Mouse (Mus musculus) C2C12 (cell line): Measurements from ENCODE around the gene Hoxa11. TPM values are rescaled to one million over a fixed set of nuclear protein-coding genes. Genes with fewer than 3 reads are reported as not detected.
A peak's percentile ranks its signal among the peaks of the same experiment; 100 is the strongest.

Experiments
- H3K27me3 ChIP-seq: one replicate; pipeline ENCODE4 v1.6.1; 2011; ENCODE audit not compliant: control insufficient read depth, insufficient read depth, insufficient read length
- H3K36me3 ChIP-seq: one replicate; pipeline ENCODE4 v1.6.1; 2011; ENCODE audit not compliant: control insufficient read depth, insufficient read depth
- H3K4me3 ChIP-seq: one replicate; pipeline ENCODE4 v1.5.1; 2011; ENCODE audit warnings: mild to moderate bottlenecking, control low read depth; ENCODE audit not compliant: poor library complexity, insufficient read depth, severe bottlenecking
- H3K79me2 ChIP-seq: one replicate; pipeline ENCODE4 v1.6.1; 2011; ENCODE audit not compliant: control insufficient read depth, insufficient read depth
- H3K79me3 ChIP-seq: one replicate; pipeline ENCODE4 v1.6.1; 2011; ENCODE audit warnings: low read depth, control low read depth
- H3ac ChIP-seq: one replicate; pipeline ENCODE3; 2011; ENCODE audit warnings: low read depth; ENCODE audit not compliant: control insufficient read depth, insufficient read length
- CEBPB ChIP-seq: IDR thresholded peaks from one replicate; pipeline ENCODE4 v1.6.1; 2011; ENCODE audit warnings: low read depth, mild to moderate bottlenecking, control low read depth, moderate library complexity
- CTCF ChIP-seq: IDR thresholded peaks from one replicate; pipeline ENCODE4 v1.5.1; 2011; ENCODE audit not compliant: control insufficient read depth, insufficient read depth, insufficient read length
- FOSL1 ChIP-seq: IDR thresholded peaks from one replicate; pipeline ENCODE4 v1.8.0; 2011; ENCODE audit warnings: mild to moderate bottlenecking, low read length; ENCODE audit not compliant: poor library complexity, insufficient read depth, severe bottlenecking
- MAX ChIP-seq: IDR thresholded peaks from one replicate; pipeline ENCODE4 v1.6.1; 2011; ENCODE audit warnings: mild to moderate bottlenecking, control low read depth
- MYOD1 ChIP-seq: IDR thresholded peaks from one replicate; pipeline ENCODE4 v1.6.1; 2011; ENCODE audit warnings: low read depth; ENCODE audit not compliant: control insufficient read depth, insufficient read length
- MYOG ChIP-seq: IDR thresholded peaks from one replicate; pipeline ENCODE4 v1.6.1; 2011; ENCODE audit not compliant: control insufficient read depth, insufficient read length; ENCODE audit errors: extremely low read depth
- USF1 ChIP-seq: IDR thresholded peaks from one replicate; pipeline ENCODE4 v1.6.1; 2011; ENCODE audit warnings: low read depth, mild to moderate bottlenecking, control low read depth, moderate library complexity
- polyA plus RNA-seq: library from polyadenylated mRNA; unstranded; fragments of >200 nt; fragmentation: generic; extraction: Trizol; gene quantifications from one replicate; pipeline ENCODE4 v1.2.1, GENCODE M21; 2012; ENCODE audit warnings: missing spikeins

Hoxa11 gene
- polyA plus RNA-seq, 1 experiment = 19.2 TPM

DNA sequence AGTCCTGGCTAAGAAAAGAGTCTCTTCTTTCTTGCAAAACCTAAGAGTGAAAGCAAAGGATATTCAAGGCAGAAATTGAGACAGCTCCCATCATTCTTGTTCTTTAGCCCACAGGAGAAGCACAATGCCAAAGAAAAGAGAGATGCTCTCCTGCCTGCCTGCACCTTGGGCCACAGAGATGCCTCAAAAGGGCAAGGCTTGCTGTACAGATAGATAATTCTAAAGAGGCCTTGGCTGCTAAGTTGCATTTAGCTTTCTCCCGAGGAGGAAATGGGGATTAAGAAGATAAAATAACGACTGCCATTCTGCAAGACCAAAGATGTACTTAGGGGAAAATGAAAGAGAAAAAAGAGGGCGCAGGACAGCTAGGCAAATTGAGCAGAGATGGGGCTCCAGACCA, 1.3 kb upstream of the Hoxa11 start:
- Histone ChIP-seq H3K79me3 (peaks cover 66% of the 10 kb centered on the region), H3K36me3 (peaks cover 19% of the 10 kb centered on the region), H3ac (peak overlapping the region; percentile 37), H3K4me3 (peak overlapping the region; percentile 75), H3K79me2 (peaks cover 95% of the 10 kb centered on the region), H3K27me3 (no peaks in the 10 kb centered on the region)
- TF ChIP-seq USF1 = no peak
- no peak for TF ChIP-seq FOSL1
- no peak for TF ChIP-seq MYOD1
- TF ChIP-seq MAX = no peak
- no peak for TF ChIP-seq CEBPB
- no peak for TF ChIP-seq CTCF

DNA sequence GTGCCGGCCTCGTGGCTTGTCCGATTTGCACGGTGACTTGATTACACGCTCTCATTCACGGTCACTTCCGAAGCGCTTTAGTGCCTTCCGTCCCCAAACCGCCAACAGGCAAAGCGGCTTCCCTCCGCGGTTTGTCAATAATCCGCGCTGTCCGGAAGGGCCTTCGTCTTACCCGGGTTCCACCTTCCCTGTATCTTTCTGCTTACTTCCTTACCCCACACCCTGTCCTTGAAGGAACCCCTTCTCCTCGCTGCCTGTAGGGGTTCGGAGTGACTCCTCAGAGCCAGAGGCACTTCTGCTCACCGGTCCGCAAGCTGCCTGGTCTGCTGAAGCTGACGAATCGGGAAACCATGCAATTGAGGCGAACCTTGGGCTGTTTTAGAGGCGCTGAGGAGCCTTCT, 793 bp upstream of the Hoxa11 start:
- Histone ChIP-seq H3K36me3 (peaks cover 17% of the 10 kb centered on the region), H3K79me2 (peaks cover 99% of the 10 kb centered on the region), H3K79me3 (peaks cover 72% of the 10 kb centered on the region), H3K27me3 (no peaks in the 10 kb centered on the region), H3ac (peak overlapping the region; percentile 37), H3K4me3 (peak overlapping the region; percentile 75)
- TF ChIP-seq FOSL1 = no peak
- no peak for TF ChIP-seq MYOG
- no peak for TF ChIP-seq MYOD1
- TF ChIP-seq MAX = peak; percentile 42
- no peak for TF ChIP-seq CEBPB
- TF ChIP-seq USF1 = no peak

DNA sequence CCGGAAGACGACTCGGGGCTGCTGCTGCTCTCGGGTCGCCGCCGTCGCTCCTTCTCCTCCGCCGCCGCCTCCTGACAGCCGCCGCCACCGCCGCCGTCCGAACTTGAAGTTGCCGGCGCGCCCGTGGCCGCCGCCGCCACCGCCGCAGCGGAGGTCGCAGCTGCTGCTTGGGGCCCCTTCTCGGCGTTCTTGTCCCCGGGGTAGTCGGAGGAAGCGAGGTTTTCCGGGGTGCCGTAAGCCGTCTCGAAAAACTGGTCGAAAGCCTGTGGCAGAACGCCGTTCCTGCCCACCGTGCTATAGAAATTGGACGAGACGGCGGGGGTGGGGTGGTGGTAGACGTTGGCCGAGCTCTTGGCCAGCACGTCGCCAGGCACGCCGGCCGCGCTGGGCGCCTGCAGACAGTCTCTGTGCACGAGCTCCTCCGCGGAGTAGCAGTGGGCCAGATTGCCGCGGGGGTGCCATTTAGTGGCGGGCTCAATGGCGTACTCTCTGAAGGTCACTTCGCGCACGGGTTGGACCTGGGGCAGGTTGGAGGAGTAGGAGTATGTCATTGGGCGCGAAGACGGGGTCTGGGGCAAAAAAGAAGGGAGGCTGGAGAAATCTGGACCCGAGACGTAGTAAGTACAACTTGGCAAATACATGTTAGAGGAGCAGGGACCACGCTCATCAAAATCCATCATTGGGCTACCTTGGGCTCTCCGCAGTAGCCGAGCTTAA, 412 bp downstream of the Hoxa11 start:
- H3K79me3 ChIP-seq = peaks cover 68% of the 10 kb centered on the region
- TF ChIP-seq USF1 = no peak
- no peak for TF ChIP-seq MYOD1
- TF ChIP-seq FOSL1 = no peak
- no peak for TF ChIP-seq MAX
- TF ChIP-seq CTCF = no peak
- H3K36me3 ChIP-seq = peaks cover 13% of the 10 kb centered on the region
- no peaks in the 10 kb centered on the region for H3K27me3 ChIP-seq
- H3K4me3 ChIP-seq = peak overlapping the region; percentile 75
- peak overlapping the region; percentile 91 for H3ac ChIP-seq
- peaks cover 100% of the 10 kb centered on the region for H3K79me2 ChIP-seq

DNA sequence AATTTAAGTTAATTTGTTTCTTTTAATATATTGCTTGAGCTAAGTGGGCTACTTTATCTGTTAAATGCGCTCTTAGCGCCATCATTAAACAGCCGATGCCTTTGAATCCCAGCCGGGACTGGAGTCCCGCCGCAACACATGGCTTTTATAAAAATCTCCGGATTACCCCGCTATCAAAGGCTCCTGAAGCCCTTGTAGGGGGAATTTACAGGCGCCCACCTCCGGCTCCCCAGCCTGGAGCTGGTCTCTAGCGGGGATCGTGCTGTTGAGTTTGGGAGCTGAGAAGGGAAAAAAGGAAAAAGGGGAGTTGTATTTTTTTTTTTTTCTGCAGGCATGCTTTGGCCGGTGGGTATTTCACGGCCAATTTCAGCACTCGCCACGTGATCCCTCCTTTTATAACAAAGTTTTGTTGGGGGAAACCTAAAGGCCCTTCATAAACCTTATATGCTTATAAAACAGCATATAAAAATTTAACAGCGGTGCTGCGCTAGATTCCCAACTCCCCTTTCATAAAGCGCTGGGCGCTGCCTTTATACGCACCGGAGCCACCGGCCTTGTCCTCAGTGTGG, 1.1 kb downstream of the Hoxa11 start:
- Histone ChIP-seq H3K79me2 (peaks cover 100% of the 10 kb centered on the region), H3K79me3 (peaks cover 69% of the 10 kb centered on the region), H3K27me3 (no peaks in the 10 kb centered on the region), H3K4me3 (peak overlapping the region; percentile 75), H3ac (peak overlapping the region; percentile 91), H3K36me3 (peaks cover 8% of the 10 kb centered on the region)
- TF ChIP-seq MYOD1 = no peak
- peak; percentile 50 for TF ChIP-seq USF1

DNA sequence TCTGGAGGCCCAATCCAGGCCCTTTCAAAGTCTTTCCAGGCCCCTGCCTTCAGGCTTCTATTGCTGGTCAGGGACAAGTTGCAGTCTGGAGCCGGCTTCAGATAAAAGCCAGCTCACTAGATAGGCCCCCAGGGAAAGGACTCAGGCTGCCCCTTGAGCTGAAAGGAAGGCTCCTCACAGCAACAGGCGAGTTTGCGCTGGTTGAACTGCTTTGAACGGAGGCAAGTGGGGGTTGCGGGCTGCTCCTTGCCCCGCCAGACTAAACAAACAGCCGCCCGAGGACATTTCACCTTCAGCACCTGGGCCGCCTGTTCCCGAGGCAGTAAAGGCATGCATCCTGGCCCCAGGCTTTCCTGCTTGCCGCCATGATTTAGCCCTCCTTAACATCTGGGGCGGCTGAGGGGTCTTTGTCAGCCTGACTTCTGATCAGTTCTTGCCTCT, 1.9 kb downstream of the Hoxa11 start:
- H3K79me2 ChIP-seq = peaks cover 100% of the 10 kb centered on the region
- peak overlapping the region; percentile 75 for H3K4me3 ChIP-seq
- peaks cover 70% of the 10 kb centered on the region for H3K79me3 ChIP-seq
- H3K36me3 ChIP-seq = peaks cover 8% of the 10 kb centered on the region
- H3K27me3 ChIP-seq = no peaks in the 10 kb centered on the region
- peak overlapping the region; percentile 66 for H3ac ChIP-seq
- TF ChIP-seq MYOD1 (no peak), CTCF (no peak), FOSL1 (no peak), MAX (no peak), MYOG (no peak), USF1 (no peak), CEBPB (no peak)

DNA sequence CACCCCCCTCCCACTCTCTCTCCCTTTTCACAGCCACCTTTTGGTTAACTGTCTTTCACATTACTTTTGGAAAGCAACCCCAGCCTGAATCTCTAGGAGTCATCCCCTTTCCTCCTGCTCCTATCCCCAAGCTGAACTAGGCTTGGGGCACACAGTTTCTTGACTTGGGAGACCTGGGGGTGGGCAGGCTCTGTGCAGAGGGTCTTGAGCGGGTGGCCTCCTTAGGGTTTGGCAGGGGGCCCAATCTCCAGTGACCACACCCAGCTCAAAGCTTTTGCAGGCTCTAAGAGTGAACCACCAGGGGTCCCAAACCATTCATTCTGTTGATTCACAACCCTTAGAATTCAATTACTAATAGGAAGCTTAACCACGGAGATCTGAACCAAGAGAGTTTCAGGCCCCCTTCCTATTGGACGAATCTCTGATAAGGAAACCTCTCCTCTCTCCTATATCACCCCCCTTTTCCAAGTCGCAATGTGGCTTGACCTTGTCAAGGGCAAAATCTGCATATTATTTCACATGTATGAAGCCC, 2.7 kb downstream of the Hoxa11 start:
- peaks cover 100% of the 10 kb centered on the region for H3K79me2 ChIP-seq
- H3ac ChIP-seq = no peak overlapping the region
- TF ChIP-seq CEBPB (no peak), MAX (no peak), MYOG (no peak), USF1 (no peak), MYOD1 (no peak), FOSL1 (no peak), CTCF (no peak)
- no peaks in the 10 kb centered on the region for H3K27me3 ChIP-seq
- H3K36me3 ChIP-seq = peaks cover 8% of the 10 kb centered on the region
- H3K4me3 ChIP-seq = no peak overlapping the region
- H3K79me3 ChIP-seq = peaks cover 75% of the 10 kb centered on the region
